Mouse (Mus musculus): ENCODE data around the gene Gm11634. TPM values are rescaled to one million over a fixed set of nuclear protein-coding genes. Genes with fewer than 3 reads are reported as not detected.
"Not testable (repeated sequence)": the region's sequence is repeated elsewhere in the genome, so short reads cannot be mapped to it uniquely, and the experiment has no call there.

The Gm11634 gene
- total and polyA plus RNA-seq, 2 experiments from 2014 or later = not detected

DNA sequence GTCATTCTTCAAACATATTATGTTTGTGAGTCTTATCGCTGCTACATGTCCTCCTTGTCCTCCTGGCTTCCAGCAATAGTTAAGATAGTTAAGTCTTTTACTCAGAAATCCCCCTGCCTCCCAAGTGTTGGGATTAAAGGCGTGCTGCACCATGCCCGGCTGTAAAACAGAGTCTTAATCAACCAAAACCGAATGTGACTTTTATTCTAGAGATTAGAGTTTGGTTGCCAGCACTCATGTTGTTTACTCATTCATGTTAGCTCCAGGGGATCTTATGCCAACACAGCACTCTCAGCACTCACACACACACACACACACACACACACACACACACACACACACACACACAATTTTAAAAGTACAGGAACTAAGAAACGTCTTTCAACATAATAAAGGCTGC, 43.9 kb upstream of the Gm11634 start:
- no peak for DNase-seq (ENCODE audit: low spot score)
- no peak for TF ChIP-seq CTCF (IDR thresholded peaks at IDR 0.05)
- no peak overlapping the region for H3K4me3 ChIP-seq (ENCODE audit: low read depth, low read length)
- H3K27ac ChIP-seq (ENCODE audit: low read depth, low read length) = no peak overlapping the region
- H3K27me3 ChIP-seq (ENCODE audit: insufficient read depth, low read length) = no peaks in the 10 kb centered on the region
- H3K9me3 ChIP-seq (ENCODE audit: low read length) = no peaks in the 10 kb centered on the region
- no peaks in the 10 kb centered on the region for H3K4me1 ChIP-seq (ENCODE audit: insufficient read depth, low read length)
- H3K4me2 ChIP-seq (ENCODE audit: low read depth, low read length, poor library complexity, severe bottlenecking) = no peak overlapping the region
- no peak for ATAC-seq (ENCODE audit: low FRiP score)
- H3K36me3 ChIP-seq (ENCODE audit: insufficient read depth, low read length) = no peaks in the 10 kb centered on the region
- no peak overlapping the region for H3K9ac ChIP-seq (replicated peaks; ENCODE audit: low read length, poor library complexity, severe bottlenecking)
- WGBS = 39% methylated on average over 5 of the region's 5 CpGs

GRCm38 (mm10) chr11:101641710-101642642, 42.9 kb upstream of the Gm11634 start:
- not testable (repeated sequence) for H3K4me1 ChIP-seq (ENCODE audit: insufficient read depth, low read length); H3K36me3 ChIP-seq (ENCODE audit: insufficient read depth, low read length); H3K4me3 ChIP-seq (ENCODE audit: low read depth, low read length); H3K27me3 ChIP-seq (ENCODE audit: insufficient read depth, low read length); H3K9me3 ChIP-seq (ENCODE audit: low read length); H3K9ac ChIP-seq (replicated peaks; ENCODE audit: low read length, poor library complexity, severe bottlenecking)
- ATAC-seq (ENCODE audit: low FRiP score) = peak; percentile 78
- Histone ChIP-seq H3K4me2 (ENCODE audit: low read depth, low read length, poor library complexity, severe bottlenecking) (peak overlapping the region; percentile 34; the same call in 1 of the 2 replicates), H3K27ac (ENCODE audit: low read depth, low read length) (peak overlapping the region; percentile 69; the same call in 1 of the 2 replicates)
- peak; percentile 76 for DNase-seq (ENCODE audit: low spot score)
- WGBS = 7% methylated on average over 13 of the region's 26 CpGs

GRCm38 (mm10) chr11:101640857-101641709, 42.0 kb upstream of the Gm11634 start:
- 0 out of 2 replicates have a peak overlapping the region, but pooled peaks have one; percentile 44 for H3K9ac ChIP-seq (replicated peaks; ENCODE audit: low read length, poor library complexity, severe bottlenecking)
- H3K9me3 ChIP-seq (ENCODE audit: low read length); H3K27me3 ChIP-seq (ENCODE audit: insufficient read depth, low read length); H3K4me1 ChIP-seq (ENCODE audit: insufficient read depth, low read length); H3K36me3 ChIP-seq (ENCODE audit: insufficient read depth, low read length): not testable (repeated sequence)
- H3K4me2 ChIP-seq (ENCODE audit: low read depth, low read length, poor library complexity, severe bottlenecking) = peak overlapping the region; percentile 34
- H3K4me3 ChIP-seq (ENCODE audit: low read depth, low read length) = peak overlapping the region; percentile 22
- ATAC-seq (ENCODE audit: low FRiP score) = peak; percentile 73
- peak overlapping the region; percentile 69 for H3K27ac ChIP-seq (ENCODE audit: low read depth, low read length)
- peak; percentile 73 for DNase-seq (ENCODE audit: low spot score)
- 5% methylated on average over 44 of the region's 53 CpGs for WGBS

DNA sequence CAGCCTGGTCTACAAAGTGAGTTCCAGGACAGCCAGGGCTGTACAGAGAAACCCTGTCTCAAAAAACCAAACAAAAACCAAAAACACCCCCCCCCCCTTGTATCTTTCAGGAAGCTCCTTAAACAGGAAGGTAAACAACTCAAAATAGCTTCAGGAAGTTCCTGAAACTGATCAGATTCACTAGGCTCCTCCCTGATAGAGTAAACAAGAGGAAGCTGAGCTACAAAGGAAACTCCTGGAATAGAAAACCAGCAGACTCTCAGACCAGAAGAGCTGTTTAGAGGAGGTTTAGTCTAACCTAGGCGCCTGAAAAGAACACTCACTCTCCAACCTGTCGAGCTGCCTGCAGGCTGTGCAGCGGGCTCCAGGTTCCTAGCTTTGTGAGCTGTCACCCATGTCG, 40.7 kb upstream of the Gm11634 start:
- no peak overlapping the region for H3K9ac ChIP-seq (replicated peaks; ENCODE audit: low read length, poor library complexity, severe bottlenecking)
- no peak overlapping the region for H3K4me3 ChIP-seq (ENCODE audit: low read depth, low read length)
- no peaks in the 10 kb centered on the region for H3K4me1 ChIP-seq (ENCODE audit: insufficient read depth, low read length)
- no peak for DNase-seq (ENCODE audit: low spot score)
- H3K9me3 ChIP-seq (ENCODE audit: low read length) = no peaks in the 10 kb centered on the region
- H3K4me2 ChIP-seq (ENCODE audit: low read depth, low read length, poor library complexity, severe bottlenecking) = no peak overlapping the region
- no peak overlapping the region for H3K27ac ChIP-seq (ENCODE audit: low read depth, low read length)
- no peak for ATAC-seq (ENCODE audit: low FRiP score)
- 83% methylated on average over 4 of the region's 4 CpGs for WGBS
- no peak for TF ChIP-seq CTCF (IDR thresholded peaks at IDR 0.05)
- no peaks in the 10 kb centered on the region for H3K36me3 ChIP-seq (ENCODE audit: insufficient read depth, low read length)
- no peaks in the 10 kb centered on the region for H3K27me3 ChIP-seq (ENCODE audit: insufficient read depth, low read length)

- Histone ChIP-seq H3K9me3 (ENCODE audit: low read length) (no peaks in the 10 kb centered on the region), H3K4me3 (ENCODE audit: low read depth, low read length) (no peak overlapping the region), H3K4me2 (ENCODE audit: low read depth, low read length, poor library complexity, severe bottlenecking) (no peak overlapping the region), H3K27me3 (ENCODE audit: insufficient read depth, low read length) (no peaks in the 10 kb centered on the region), H3K4me1 (ENCODE audit: insufficient read depth, low read length) (no peaks in the 10 kb centered on the region), H3K9ac (replicated peaks; ENCODE audit: low read length, poor library complexity, severe bottlenecking) (no peak overlapping the region), H3K27ac (ENCODE audit: low read depth, low read length) (no peak overlapping the region), H3K36me3 (ENCODE audit: insufficient read depth, low read length) (no peaks in the 10 kb centered on the region)
- WGBS = 87% methylated on average over 10 of the region's 10 CpGs
- DNase-seq (ENCODE audit: low spot score) (no peak), ATAC-seq (ENCODE audit: low FRiP score) (no peak)
- TF ChIP-seq CTCF (IDR thresholded peaks at IDR 0.05) = no peak
These were observed 36.6 kb upstream of the Gm11634 start for GRCm38 (mm10) chr11:101635660-101636059.

DNA sequence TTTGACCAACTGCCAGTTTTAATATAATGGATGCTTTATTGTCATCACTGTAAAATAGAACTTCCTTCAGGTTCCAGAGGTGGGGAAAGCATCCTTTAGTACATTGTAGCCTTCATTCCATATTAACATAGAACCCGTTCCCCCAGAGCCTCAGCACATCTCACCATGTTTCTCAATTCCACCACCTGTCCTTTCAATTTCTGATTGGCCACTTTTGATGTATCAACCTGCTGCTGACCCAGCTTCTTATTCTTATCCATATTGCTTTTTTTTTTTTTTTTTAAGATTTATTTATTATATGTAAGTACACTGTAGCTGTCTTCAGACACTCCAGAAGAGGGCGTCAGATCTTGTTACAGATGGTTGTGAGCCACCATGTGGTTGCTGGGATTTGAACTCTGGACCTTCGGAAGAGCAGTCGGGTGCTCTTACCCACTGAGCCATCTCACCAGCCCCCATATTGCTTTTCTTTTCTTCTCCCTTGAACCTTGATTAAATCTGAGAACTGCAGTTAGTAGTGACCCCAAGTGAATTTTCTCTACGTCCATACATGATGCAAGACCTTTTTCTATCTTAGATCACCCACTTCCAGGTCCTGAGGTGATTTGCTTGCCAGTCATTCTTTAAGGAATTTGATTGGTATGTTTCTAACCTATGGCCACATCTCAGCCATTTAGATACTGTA, 29.8 kb upstream of the Gm11634 start:
- H3K9me3 ChIP-seq (ENCODE audit: low read length); H3K27ac ChIP-seq (ENCODE audit: low read depth, low read length); H3K9ac ChIP-seq (replicated peaks; ENCODE audit: low read length, poor library complexity, severe bottlenecking); H3K27me3 ChIP-seq (ENCODE audit: insufficient read depth, low read length); ATAC-seq (ENCODE audit: low FRiP score); DNase-seq (ENCODE audit: low spot score); H3K4me3 ChIP-seq (ENCODE audit: low read depth, low read length); H3K4me1 ChIP-seq (ENCODE audit: insufficient read depth, low read length); H3K36me3 ChIP-seq (ENCODE audit: insufficient read depth, low read length): not testable (repeated sequence)
- 67% methylated on average over 4 of the region's 5 CpGs for WGBS
- peak overlapping the region; percentile 96; the same call in 1 of the 2 replicates for H3K4me2 ChIP-seq (ENCODE audit: low read depth, low read length, poor library complexity, severe bottlenecking)

Measured in midbrain, postnatal 0 days (tissue).